Mouse (Mus musculus) MN1 (cell line): ENCODE measurements around the gene Adamts17.

Experiments used
- DNase-seq: peaks from one replicate; pipeline ENCODE4 v3.0.0-alpha.2; 2016; ENCODE audit warnings: low spot score

Gene Adamts17

GRCm38 (mm10) chr7:67087759-67088158 is 248.2 kb downstream of the Adamts17 start:
- DNase-seq, result no peak

DNA sequence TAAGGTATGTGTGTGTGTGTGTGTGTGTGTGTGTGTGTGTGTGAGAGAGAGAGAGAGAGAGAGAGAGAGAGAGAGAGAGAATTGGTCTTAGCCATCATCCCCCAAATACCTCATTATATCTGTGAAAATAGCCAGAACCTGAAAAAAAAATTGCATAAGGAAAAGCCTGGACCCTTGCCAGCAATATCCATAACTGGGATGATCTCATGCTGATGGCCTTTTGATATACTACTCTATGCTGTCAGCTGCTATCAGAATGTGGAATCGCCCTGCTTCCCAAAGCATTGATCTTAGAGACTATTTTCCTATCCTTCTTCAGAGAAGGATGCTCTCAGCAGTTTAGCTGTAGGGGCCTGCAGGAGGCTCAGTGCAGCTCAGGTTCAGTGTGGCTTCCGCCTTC is 257.6 kb downstream of the Adamts17 start:
- DNase-seq, result no peak

DNA sequence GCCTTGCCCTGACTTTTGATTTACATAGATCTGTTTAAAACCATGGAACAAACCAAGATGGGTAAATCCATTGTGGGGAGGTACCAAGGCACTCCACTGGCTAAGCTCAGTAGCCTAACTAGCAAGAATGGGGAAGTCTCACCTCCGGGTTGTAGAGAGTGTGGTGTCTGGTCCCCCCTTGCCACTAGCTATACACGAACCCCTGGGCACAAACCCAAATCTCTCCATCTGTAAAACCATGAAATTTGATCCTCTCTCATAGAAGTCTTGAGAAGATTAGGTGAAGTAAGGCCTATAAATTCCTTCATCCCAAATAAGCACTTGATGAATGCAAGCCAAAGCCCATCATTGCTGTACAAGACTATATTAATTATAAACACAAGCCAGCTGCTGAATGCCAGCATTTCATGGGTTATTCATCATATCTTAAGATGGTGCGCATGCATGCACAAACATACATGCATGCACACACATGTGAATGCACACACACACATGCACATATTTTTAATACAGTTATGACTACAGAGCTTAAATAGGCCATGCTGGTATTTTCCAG is 262.0 kb downstream of the Adamts17 start:
- DNase-seq, result no peak

GRCm38 (mm10) chr7:67110551-67111159 is 271.1 kb downstream of the Adamts17 start:
- DNase-seq, result no peak

DNA sequence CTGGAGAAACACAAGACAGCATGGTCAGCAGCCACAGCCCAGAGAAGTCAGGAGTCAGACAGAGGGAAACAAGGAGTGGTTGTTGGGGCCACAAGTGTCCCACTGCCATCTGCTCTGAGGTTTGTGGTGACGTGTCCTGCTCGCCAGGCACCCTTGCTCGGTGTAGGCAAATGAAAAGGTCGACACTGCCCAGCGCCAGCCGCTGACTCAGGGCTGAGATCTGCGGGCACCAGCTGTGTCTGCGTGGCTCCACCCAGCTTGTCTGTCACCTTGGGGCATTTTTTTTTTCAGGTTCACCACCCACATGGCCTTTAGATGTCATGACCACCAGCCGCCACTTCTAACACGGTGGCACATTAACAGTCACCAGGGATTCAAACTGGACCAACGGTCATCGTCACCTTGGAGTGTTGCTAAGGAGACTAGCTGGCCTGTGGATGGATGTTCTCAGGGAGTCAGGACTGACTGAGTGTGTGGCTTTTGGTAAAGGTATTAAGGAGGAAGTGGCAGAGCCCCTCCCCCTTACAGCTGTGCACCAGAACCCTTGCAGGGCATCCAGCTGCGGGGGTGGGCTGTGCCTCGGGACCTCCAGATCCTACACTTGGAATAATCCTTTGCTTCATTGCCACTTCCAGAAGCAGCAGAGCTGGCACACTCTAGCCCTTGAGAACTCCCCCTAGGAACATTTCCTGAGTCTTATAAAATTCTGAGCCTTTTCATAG is 273.1 kb downstream of the Adamts17 start:
- peak; percentile 15 for DNase-seq

DNA sequence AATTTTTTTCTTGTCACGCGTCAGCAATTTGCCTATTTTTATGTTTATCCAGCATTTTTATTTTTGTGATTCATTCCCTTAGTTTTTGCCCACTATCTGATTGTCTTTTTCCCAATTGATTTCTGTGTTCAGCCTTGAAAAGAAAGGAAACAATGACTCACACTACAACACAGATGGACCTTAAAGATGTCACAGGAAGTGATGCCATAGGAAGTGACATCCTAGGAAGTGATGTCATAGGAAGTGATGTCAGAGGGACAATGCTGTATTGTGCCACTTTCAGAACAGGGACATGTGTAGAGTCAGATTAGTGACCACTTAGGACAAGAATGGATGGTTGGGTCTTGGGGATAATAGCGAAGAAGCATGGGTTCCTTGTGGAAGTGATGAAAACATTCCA is 274.5 kb downstream of the Adamts17 start:
- peak; percentile 13 for DNase-seq

DNA sequence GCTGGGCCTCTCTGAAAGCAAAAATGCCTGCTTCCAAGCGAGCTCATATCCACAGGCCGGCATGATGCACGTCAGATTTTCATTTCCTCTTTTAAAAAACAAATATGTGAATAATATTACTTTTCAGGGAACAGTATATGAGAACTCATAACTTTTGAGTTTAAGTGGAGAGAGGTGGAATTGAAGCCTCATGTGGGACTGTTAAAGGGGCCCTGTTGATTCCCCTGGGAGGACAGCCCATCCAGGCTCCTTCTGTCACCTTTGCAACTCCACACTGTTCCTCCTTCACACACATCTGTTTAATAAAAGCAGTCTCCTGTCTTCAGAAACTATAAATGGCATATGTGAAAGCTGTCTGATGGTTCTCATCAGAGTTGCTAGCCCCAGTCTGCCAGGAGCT is 275.5 kb downstream of the Adamts17 start:
- no peak for DNase-seq

- no peak for DNase-seq
Measured at GRCm38 (mm10) chr7:67135140-67135539, 295.6 kb downstream of the Adamts17 start.

DNA sequence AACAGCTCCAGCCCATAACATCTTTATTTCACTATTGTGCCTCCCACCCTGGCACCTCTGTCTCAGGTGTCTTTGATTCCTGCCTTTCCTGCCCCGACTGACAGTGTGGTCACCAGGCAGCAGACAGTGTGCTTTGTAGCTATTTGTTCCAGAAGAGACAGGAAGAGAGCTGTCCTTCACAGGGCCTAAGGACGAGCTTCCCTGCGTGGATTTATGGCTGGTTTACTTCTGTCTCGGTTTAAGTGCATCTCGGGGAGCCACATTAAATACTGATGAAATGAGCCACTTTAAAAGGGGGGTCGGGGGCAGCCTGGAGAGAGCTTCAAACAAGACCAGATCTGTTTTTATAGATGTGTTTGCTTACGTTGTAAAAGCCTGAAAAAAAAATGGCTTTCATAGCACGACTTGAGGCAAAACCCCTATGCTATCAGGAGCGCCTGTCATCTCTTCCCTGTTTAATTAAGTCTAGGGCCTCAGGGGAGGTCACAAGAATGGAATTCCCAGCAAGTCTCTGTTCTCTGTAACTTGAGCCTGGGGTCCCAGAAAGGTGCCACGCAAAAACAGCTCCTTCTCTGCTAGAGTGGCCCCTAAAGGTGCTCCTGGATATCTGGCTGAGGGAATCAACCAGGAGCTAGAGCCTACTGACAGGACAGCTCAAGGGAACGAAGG is 302.9 kb downstream of the Adamts17 start:
- DNase-seq, result no peak

DNA sequence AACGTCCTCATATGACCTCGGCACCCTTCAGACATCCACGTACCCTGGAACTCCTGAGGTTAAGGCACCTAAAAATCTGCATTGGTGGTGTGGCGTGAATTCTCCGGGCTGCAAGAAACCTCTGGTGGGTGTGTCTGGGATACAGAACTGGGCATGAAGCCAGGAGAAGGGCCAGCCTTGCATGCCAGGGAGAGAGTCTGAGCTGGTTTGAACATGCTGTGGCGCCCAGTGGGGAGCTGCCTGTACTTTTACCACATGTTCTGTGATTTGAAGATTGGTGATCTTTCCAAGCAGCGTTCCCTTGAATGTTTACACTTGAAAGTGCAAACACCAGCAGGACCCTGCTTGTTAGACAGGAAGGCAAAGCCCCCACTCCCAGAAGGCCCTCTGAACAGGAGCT is 306.2 kb downstream of the Adamts17 start:
- peak; percentile 45 for DNase-seq

- DNase-seq, result no peak
Measured at GRCm38 (mm10) chr7:67146151-67146550, 306.6 kb downstream of the Adamts17 start.

DNA sequence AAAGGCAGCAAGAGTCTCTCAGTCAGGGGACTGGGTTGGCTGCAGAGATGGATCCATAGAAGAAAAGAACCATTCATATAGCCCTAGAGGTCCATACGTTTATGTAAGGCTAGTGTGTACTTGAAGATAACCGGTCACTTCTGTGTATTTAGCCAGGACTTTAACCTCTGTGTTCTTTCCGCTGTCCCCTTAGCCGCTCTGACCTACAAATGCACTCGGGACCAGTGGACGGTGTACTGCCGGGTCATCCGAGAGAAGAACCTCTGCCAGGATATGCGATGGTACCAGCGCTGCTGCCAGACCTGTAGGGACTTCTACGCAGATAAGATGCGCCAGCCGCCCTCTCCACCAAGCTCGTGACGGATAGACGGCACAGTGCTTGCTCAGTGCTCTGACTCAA is 310.2 kb downstream of the Adamts17 start:
- DNase-seq, result no peak

DNA sequence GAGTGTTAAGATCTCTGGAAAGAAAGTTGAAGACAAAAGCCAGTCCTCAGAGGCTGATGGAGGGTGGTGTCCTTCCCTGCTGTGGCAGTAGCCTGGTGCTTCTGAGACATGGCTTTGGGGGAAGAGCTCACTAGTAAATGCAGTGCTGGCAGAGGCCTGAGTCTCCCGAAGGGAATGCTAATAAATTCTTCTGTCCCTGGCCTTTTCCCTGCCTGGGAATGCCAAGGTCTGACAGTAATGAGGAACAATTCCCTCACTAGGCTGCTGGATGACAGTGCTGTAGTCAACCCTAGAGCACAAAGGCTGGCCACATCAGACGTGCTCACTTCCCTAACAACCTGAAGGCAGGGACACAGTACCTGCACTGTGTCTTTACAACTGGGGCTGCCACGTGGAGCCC is 313.1 kb downstream of the Adamts17 start:
- DNase-seq, result no peak

GRCm38 (mm10) chr7:67162135-67162534 is 322.6 kb downstream of the Adamts17 start:
- peak; percentile 38 for DNase-seq

GRCm38 (mm10) chr7:67168288-67168687 is 328.8 kb downstream of the Adamts17 start:
- no peak for DNase-seq

- no peak for DNase-seq
Measured at GRCm38 (mm10) chr7:67168763-67169569, 329.4 kb downstream of the Adamts17 start.

GRCm38 (mm10) chr7:67173522-67174195 is 334.1 kb downstream of the Adamts17 start:
- DNase-seq, result no peak

GRCm38 (mm10) chr7:67183786-67184185 is 344.3 kb downstream of the Adamts17 start:
- no peak for DNase-seq

DNA sequence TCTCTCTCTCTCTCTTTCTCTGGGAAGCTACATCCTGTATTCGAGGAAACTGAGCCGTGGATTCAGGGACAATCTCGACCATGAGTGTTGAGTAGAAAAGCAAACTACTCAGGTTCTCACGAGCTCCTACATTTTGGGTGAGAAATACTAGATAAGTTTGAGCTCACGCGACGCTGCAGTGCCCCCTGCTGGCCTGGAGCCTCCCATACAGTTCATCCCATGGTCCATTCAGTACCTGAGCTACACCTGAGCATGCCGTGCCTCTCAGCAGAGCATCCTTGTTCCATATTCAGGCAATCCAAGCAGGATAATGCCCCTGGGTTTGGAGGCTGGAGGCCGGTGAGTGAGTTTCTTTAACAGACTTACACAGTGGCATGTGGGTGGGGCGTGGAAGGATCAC is 359.9 kb downstream of the Adamts17 start:
- peak; percentile 47 for DNase-seq
